Mouse (Mus musculus): ENCODE measurements around the gene Kcnd1. TPM values are rescaled to one million over a fixed set of nuclear protein-coding genes. Genes with fewer than 3 reads are reported as not detected.

The Kcnd1 gene
- total and polyA plus RNA-seq, 3 experiments = 0.27 to 4.1 (median 0.41) TPM

GRCm38 (mm10) chrX:7878495-7878894, 56.4 kb downstream of the Kcnd1 start:
- ATAC-seq (ENCODE audit: extremely low read depth, insufficient number of reproducible peaks, low FRiP score, poor library complexity, severe bottlenecking) = no peak
- peak overlapping the region; percentile 78 for H3K4me3 ChIP-seq (ENCODE audit: low read depth, low read length)
- no peaks in the 10 kb centered on the region for H3K9me3 ChIP-seq (replicated peaks)
- TF ChIP-seq POLR2AphosphoS5 (IDR thresholded peaks at IDR 0.05; ENCODE audit: insufficient replicate concordance, low read depth, low read length) (no peak), CTCF (IDR thresholded peaks at IDR 0.05; ENCODE audit: low read depth, low read length) (no peak), GATA1 (IDR thresholded peaks at IDR 0.05; ENCODE audit: borderline replicate concordance, low read length) (no peak), GATA2 (IDR thresholded peaks at IDR 0.05; ENCODE audit: borderline replicate concordance, low read depth, low read length) (no peak), TAL1 (conservative IDR thresholded peaks at IDR 0.05; ENCODE audit: low read depth, low read length) (no peak)
- H3K4me1 ChIP-seq (ENCODE audit: insufficient read depth, low read depth, low read length) = peaks cover 24% of the 10 kb centered on the region
- H3K36me3 ChIP-seq (replicated peaks) = peaks cover 47% of the 10 kb centered on the region
- no peak for DNase-seq (ENCODE audit: low spot score)
- no peaks in the 10 kb centered on the region for H3K27me3 ChIP-seq (ENCODE audit: insufficient read depth, low read length)

- Histone ChIP-seq H3K4me1 (ENCODE audit: insufficient read depth, low read depth, low read length) (peaks cover 24% of the 10 kb centered on the region), H3K36me3 (replicated peaks) (peaks cover 34% of the 10 kb centered on the region), H3K9me3 (replicated peaks) (no peaks in the 10 kb centered on the region), H3K4me3 (ENCODE audit: low read depth, low read length) (peak overlapping the region; percentile 40; the same call in 1 of the 2 replicates), H3K27me3 (ENCODE audit: insufficient read depth, low read length) (no peaks in the 10 kb centered on the region)
- peak; percentile 43; the same call in 1 of the 2 replicates for ATAC-seq (ENCODE audit: extremely low read depth, insufficient number of reproducible peaks, low FRiP score, poor library complexity, severe bottlenecking)
- TF ChIP-seq POLR2AphosphoS5 (IDR thresholded peaks at IDR 0.05; ENCODE audit: insufficient replicate concordance, low read depth, low read length) (no peak), GATA1 (IDR thresholded peaks at IDR 0.05; ENCODE audit: borderline replicate concordance, low read length) (no peak), CTCF (IDR thresholded peaks at IDR 0.05; ENCODE audit: low read depth, low read length) (no peak), GATA2 (IDR thresholded peaks at IDR 0.05; ENCODE audit: borderline replicate concordance, low read depth, low read length) (no peak), TAL1 (conservative IDR thresholded peaks at IDR 0.05; ENCODE audit: low read depth, low read length) (no peak)
- DNase-seq (ENCODE audit: low spot score) = peak; percentile 27
Measured at GRCm38 (mm10) chrX:7879819-7880218, 57.7 kb downstream of the Kcnd1 start.

- peak; percentile 84 for ATAC-seq (ENCODE audit: extremely low read depth, insufficient number of reproducible peaks, low FRiP score, poor library complexity, severe bottlenecking)
- Histone ChIP-seq H3K4me1 (ENCODE audit: insufficient read depth, low read depth, low read length) (peaks cover 18% of the 10 kb centered on the region), H3K27me3 (ENCODE audit: insufficient read depth, low read length) (no peaks in the 10 kb centered on the region), H3K9me3 (replicated peaks) (no peaks in the 10 kb centered on the region), H3K36me3 (replicated peaks) (peaks cover 47% of the 10 kb centered on the region), H3K4me3 (ENCODE audit: low read depth, low read length) (peak within 1 kb of the TSS; percentile 82)
- TF ChIP-seq CTCF (IDR thresholded peaks at IDR 0.05; ENCODE audit: low read depth, low read length) (no peak), TAL1 (conservative IDR thresholded peaks at IDR 0.05; ENCODE audit: low read depth, low read length) (no peak), GATA2 (IDR thresholded peaks at IDR 0.05; ENCODE audit: borderline replicate concordance, low read depth, low read length) (no peak), POLR2AphosphoS5 (IDR thresholded peaks at IDR 0.05; ENCODE audit: insufficient replicate concordance, low read depth, low read length) (no peak), GATA1 (IDR thresholded peaks at IDR 0.05; ENCODE audit: borderline replicate concordance, low read length) (no peak)
- DNase-seq (ENCODE audit: low spot score) = peak; percentile 75
Measured at GRCm38 (mm10) chrX:7883841-7884567, 61.9 kb downstream of the Kcnd1 start, which contains the start of gene Slc35a2. Gene Slc35a2 (plus strand): TSS chrX:7884028.

Other genes starting within 250 kb of the Kcnd1 start
Only the 20 nearest of the 27 such genes appear.
- gene Plp2, start 150.9 kb upstream of the Kcnd1 start, total RNA-seq (2014; fragmentation: Nextera tagmentation) = 129 and 156 TPM in 2 replicates
- 50.9 and 54.9 TPM in 2 replicates for gene Plp2, start 150.9 kb upstream of the Kcnd1 start, total RNA-seq (2017)
- gene Plp2, start 150.9 kb upstream of the Kcnd1 start, polyA plus RNA-seq (2012) = 61.2 and 70.2 TPM in 2 replicates
- not detected in 2 replicates for gene Magix, start 141.0 kb upstream of the Kcnd1 start, total RNA-seq (2014; fragmentation: Nextera tagmentation)
- gene Magix, start 141.0 kb upstream of the Kcnd1 start, total RNA-seq (2017) = 0.12 and 0.27 TPM in 2 replicates
- gene Magix, start 141.0 kb upstream of the Kcnd1 start, polyA plus RNA-seq (2012) = 0.05 TPM in 1 of 2 replicates, not detected in the other
- gene Gpkow, start 125.2 kb upstream of the Kcnd1 start, total RNA-seq (2014; fragmentation: Nextera tagmentation) = 59.1 and 66.0 TPM in 2 replicates
- 21.6 and 25.5 TPM in 2 replicates for gene Gpkow, start 125.2 kb upstream of the Kcnd1 start, total RNA-seq (2017)
- 6.4 and 11.4 TPM in 2 replicates for gene Gpkow, start 125.2 kb upstream of the Kcnd1 start, polyA plus RNA-seq (2012)
- gene Wdr45, start 108.0 kb upstream of the Kcnd1 start, total RNA-seq (2014; fragmentation: Nextera tagmentation) = 25.1 and 36.1 TPM in 2 replicates
- 27.9 and 30.8 TPM in 2 replicates for gene Wdr45, start 108.0 kb upstream of the Kcnd1 start, total RNA-seq (2017)
- 10.8 and 11.4 TPM in 2 replicates for gene Wdr45, start 108.0 kb upstream of the Kcnd1 start, polyA plus RNA-seq (2012)
- gene Gm45208, start 100.0 kb upstream of the Kcnd1 start, total RNA-seq (2014; fragmentation: Nextera tagmentation) = not detected in 2 replicates
- 0.44 TPM in 1 of 2 replicates, not detected in the other for gene Gm45208, start 100.0 kb upstream of the Kcnd1 start, total RNA-seq (2017)
- 1.1 and 2.0 TPM in 2 replicates for gene Gm45208, start 100.0 kb upstream of the Kcnd1 start, polyA plus RNA-seq (2012)
- 22.6 and 34.0 TPM in 2 replicates for gene Praf2, start 93.8 kb upstream of the Kcnd1 start, total RNA-seq (2014; fragmentation: Nextera tagmentation)
- gene Praf2, start 93.8 kb upstream of the Kcnd1 start, total RNA-seq (2017) = 5.0 and 5.7 TPM in 2 replicates
- 10.8 and 12.0 TPM in 2 replicates for gene Praf2, start 93.8 kb upstream of the Kcnd1 start, polyA plus RNA-seq (2012)
- gene Ccdc120, start 71.4 kb upstream of the Kcnd1 start, total RNA-seq (2014; fragmentation: Nextera tagmentation) = 1.4 and 2.3 TPM in 2 replicates
- 0.70 and 0.76 TPM in 2 replicates for gene Ccdc120, start 71.4 kb upstream of the Kcnd1 start, total RNA-seq (2017)
- 10.2 and 12.2 TPM in 2 replicates for gene Ccdc120, start 71.4 kb upstream of the Kcnd1 start, polyA plus RNA-seq (2012)
- 78.7 and 81.0 TPM in 2 replicates for gene Tfe3, start 59.7 kb upstream of the Kcnd1 start, total RNA-seq (2014; fragmentation: Nextera tagmentation)
- gene Tfe3, start 59.7 kb upstream of the Kcnd1 start, total RNA-seq (2017) = 14.1 and 17.0 TPM in 2 replicates
- gene Tfe3, start 59.7 kb upstream of the Kcnd1 start, polyA plus RNA-seq (2012) = 51.8 and 65.1 TPM in 2 replicates
- gene Gripap1, start 32.5 kb upstream of the Kcnd1 start, total RNA-seq (2014; fragmentation: Nextera tagmentation) = 77.0 and 116 TPM in 2 replicates
- 45.7 and 53.8 TPM in 2 replicates for gene Gripap1, start 32.5 kb upstream of the Kcnd1 start, total RNA-seq (2017)
- 24.6 and 30.6 TPM in 2 replicates for gene Gripap1, start 32.5 kb upstream of the Kcnd1 start, polyA plus RNA-seq (2012)
- gene Otud5, start 19.1 kb downstream of the Kcnd1 start, total RNA-seq (2014; fragmentation: Nextera tagmentation) = 68.1 and 71.8 TPM in 2 replicates
- gene Otud5, start 19.1 kb downstream of the Kcnd1 start, total RNA-seq (2017) = 53.3 and 53.7 TPM in 2 replicates
- gene Otud5, start 19.1 kb downstream of the Kcnd1 start, polyA plus RNA-seq (2012) = 84.0 and 86.5 TPM in 2 replicates
- gene Pim2, start 56.0 kb downstream of the Kcnd1 start, total RNA-seq (2014; fragmentation: Nextera tagmentation) = 7.4 and 12.8 TPM in 2 replicates
- gene Pim2, start 56.0 kb downstream of the Kcnd1 start, total RNA-seq (2017) = 1.8 and 2.2 TPM in 2 replicates
- gene Pim2, start 56.0 kb downstream of the Kcnd1 start, polyA plus RNA-seq (2012) = 23.1 and 25.6 TPM in 2 replicates
- gene Slc35a2, start 61.7 kb downstream of the Kcnd1 start, total RNA-seq (2014; fragmentation: Nextera tagmentation) = 9.6 and 13.5 TPM in 2 replicates
- 34.0 and 39.4 TPM in 2 replicates for gene Slc35a2, start 61.7 kb downstream of the Kcnd1 start, total RNA-seq (2017)
- gene Slc35a2, start 61.7 kb downstream of the Kcnd1 start, polyA plus RNA-seq (2012) = 75.8 and 107 TPM in 2 replicates
- gene Pqbp1, start 77.0 kb downstream of the Kcnd1 start, total RNA-seq (2014; fragmentation: Nextera tagmentation) = 50.0 and 64.3 TPM in 2 replicates
- 146 and 162 TPM in 2 replicates for gene Pqbp1, start 77.0 kb downstream of the Kcnd1 start, total RNA-seq (2017)
- gene Pqbp1, start 77.0 kb downstream of the Kcnd1 start, polyA plus RNA-seq (2012) = 152 and 167 TPM in 2 replicates
- 195 and 197 TPM in 2 replicates for gene Timm17b, start 77.1 kb downstream of the Kcnd1 start, total RNA-seq (2014; fragmentation: Nextera tagmentation)
- gene Timm17b, start 77.1 kb downstream of the Kcnd1 start, total RNA-seq (2017) = 72.9 and 78.8 TPM in 2 replicates
- gene Timm17b, start 77.1 kb downstream of the Kcnd1 start, polyA plus RNA-seq (2012) = 122 and 139 TPM in 2 replicates
- not detected in 2 replicates for gene Gm10491, start 85.5 kb downstream of the Kcnd1 start, total RNA-seq (2014; fragmentation: Nextera tagmentation)
- not detected in 2 replicates for gene Gm10491, start 85.5 kb downstream of the Kcnd1 start, total RNA-seq (2017)
- not detected in 2 replicates for gene Gm10491, start 85.5 kb downstream of the Kcnd1 start, polyA plus RNA-seq (2012)
- gene Gm10490, start 87.3 kb downstream of the Kcnd1 start, total RNA-seq (2014; fragmentation: Nextera tagmentation) = not detected in 2 replicates
- 1.5 TPM in 1 of 2 replicates, not detected in the other for gene Gm10490, start 87.3 kb downstream of the Kcnd1 start, total RNA-seq (2017)
- not detected in 2 replicates for gene Gm10490, start 87.3 kb downstream of the Kcnd1 start, polyA plus RNA-seq (2012)
- gene Pcsk1n, start 97.5 kb downstream of the Kcnd1 start, total RNA-seq (2014; fragmentation: Nextera tagmentation) = not detected in 2 replicates
- gene Pcsk1n, start 97.5 kb downstream of the Kcnd1 start, total RNA-seq (2017) = not detected in 2 replicates
- not detected in 2 replicates for gene Pcsk1n, start 97.5 kb downstream of the Kcnd1 start, polyA plus RNA-seq (2012)
- gene Eras, start 106.3 kb downstream of the Kcnd1 start, total RNA-seq (2014; fragmentation: Nextera tagmentation) = not detected in 2 replicates
- not detected in 2 replicates for gene Eras, start 106.3 kb downstream of the Kcnd1 start, total RNA-seq (2017)
- not detected in 2 replicates for gene Eras, start 106.3 kb downstream of the Kcnd1 start, polyA plus RNA-seq (2012)
- gene Hdac6, start 125.6 kb downstream of the Kcnd1 start, total RNA-seq (2014; fragmentation: Nextera tagmentation) = 14.5 and 17.2 TPM in 2 replicates
- 5.5 and 8.9 TPM in 2 replicates for gene Hdac6, start 125.6 kb downstream of the Kcnd1 start, total RNA-seq (2017)
- gene Hdac6, start 125.6 kb downstream of the Kcnd1 start, polyA plus RNA-seq (2012) = 6.0 and 6.5 TPM in 2 replicates
- 93.3 and 105 TPM in 2 replicates for gene Gata1, start 155.8 kb downstream of the Kcnd1 start, total RNA-seq (2014; fragmentation: Nextera tagmentation)
- 38.1 and 41.0 TPM in 2 replicates for gene Gata1, start 155.8 kb downstream of the Kcnd1 start, total RNA-seq (2017)
- 46.2 and 48.8 TPM in 2 replicates for gene Gata1, start 155.8 kb downstream of the Kcnd1 start, polyA plus RNA-seq (2012)

Measured in G1E (cell line).